Mouse (Mus musculus) R1 (cell line): ENCODE results near the gene Hes3.
A peak's percentile ranks its signal among the peaks of the same experiment; 100 is the strongest.

Experiments used
- DNase-seq: peaks from one replicate; pipeline ENCODE4 v3.0.0-alpha.2; 2018; ENCODE audit warnings: low read depth, low spot score

The Hes3 gene

DNA sequence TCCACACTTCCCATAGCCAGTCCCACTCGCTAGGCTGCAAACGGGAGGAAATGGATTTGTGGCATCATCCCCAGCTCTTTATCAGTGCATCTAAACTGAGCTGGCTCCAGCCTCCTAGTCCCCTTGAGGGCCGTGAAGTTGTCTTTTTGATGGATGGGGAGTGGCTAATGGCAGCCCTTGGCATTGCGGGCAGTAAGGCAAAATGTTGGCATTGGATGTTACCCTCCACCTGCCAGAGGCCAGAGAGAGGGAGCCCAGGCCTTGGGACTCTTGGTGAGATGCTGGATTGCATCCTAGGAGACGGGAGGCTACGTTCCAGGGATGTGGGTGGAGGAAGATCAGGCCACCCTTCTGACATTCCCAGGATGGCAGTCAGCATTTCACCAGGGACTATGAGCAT is 14.5 kb upstream of the Hes3 start:
- DNase-seq: no peak

DNA sequence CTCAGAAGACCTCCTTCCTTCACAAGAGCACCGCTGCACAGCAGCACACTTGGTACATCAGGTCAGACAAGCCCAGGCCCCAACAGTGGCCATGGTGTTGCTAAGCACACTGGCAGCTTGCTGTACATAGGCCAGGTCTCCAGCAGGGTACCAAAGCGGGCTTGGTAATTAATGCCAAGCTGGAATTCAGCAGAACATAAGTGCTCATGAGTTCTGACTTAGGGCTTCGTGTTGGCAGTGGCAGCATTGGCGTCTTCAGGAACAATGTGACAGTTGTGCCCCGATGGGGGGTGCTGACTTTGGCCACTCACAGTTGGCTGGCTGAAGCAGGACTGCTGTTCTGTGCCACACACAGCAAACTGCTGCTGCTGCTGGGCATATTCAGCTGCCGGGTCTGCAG is 13.2 kb upstream of the Hes3 start:
- no peak for DNase-seq

DNA sequence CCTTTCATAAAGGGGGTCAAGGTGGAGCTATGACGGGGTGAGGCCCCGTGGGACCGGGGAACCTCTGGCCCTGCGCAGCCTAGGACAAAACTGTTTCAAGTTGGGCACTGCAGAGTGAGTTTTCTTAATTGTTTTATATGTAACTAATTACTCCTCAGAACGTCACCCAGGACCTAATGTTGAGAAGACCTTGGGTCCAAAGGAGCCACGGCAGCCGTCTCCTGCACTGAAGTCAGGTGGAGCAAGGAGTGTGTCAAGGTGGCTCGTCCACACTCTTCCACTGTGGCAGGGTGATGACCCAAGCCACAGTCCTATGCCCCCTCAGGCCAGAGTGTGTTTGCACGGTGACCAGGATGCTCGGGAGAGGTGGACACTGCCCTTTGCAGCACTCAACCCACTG is 11.7 kb upstream of the Hes3 start:
- DNase-seq: no peak

DNA sequence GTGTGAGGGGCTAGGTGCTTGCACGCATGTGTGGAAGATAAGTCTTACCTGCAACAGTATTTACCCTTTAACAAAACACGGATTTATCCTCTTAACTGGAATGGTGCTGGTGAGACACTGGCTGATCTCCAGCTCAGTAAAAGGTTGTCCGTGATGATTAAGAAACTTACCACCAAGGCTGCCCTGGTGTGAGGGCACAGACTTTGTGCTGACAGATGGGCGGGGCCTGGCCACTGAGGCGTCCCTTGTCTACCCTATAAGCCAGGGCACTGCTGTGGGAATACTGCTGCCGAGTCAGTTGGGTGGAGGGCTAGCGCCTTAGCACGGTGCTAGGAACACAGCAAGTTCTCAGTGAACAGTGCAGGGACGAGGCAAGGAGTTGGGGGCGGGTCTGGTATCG is 10.6 kb upstream of the Hes3 start:
- no peak for DNase-seq

DNA sequence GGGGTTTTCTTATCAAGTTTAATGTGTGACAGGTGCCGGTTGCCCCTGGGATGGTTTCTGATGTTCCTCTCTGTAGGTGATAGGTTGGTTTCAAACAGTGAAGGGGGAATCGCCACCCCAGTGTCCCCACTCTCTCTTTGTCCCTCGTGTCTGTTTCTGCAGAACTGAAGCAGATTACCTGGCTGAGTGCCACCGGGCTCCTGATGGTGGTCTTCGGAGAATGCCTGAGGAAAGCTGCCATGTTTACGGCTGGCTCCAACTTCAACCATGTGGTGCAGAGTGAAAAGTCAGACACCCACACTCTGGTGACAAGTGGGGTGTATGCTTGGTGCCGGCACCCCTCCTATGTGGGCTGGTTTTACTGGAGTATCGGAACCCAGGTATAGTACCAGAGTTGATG is 8.9 kb upstream of the Hes3 start:
- DNase-seq: no peak

DNA sequence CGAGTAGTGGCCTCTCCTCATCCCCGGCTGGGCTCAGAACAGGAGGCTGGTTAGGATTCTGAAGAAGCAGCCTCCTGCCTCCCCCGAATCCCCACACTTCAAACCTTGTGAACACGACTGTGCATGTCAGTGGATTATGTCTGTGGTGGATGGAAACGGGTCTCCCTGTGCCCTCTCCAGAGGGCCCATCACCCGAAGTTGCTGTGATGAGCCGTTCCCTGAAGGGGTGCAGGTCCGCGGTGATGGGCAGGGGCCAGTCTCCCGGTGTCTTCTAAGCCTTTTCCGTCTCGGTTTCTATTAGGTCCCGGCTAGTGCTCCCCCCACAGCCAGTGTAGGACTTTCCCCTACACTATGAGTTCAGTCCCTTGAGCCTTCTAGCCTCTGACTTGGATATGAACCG is 7.4 kb upstream of the Hes3 start:
- DNase-seq: no peak

DNA sequence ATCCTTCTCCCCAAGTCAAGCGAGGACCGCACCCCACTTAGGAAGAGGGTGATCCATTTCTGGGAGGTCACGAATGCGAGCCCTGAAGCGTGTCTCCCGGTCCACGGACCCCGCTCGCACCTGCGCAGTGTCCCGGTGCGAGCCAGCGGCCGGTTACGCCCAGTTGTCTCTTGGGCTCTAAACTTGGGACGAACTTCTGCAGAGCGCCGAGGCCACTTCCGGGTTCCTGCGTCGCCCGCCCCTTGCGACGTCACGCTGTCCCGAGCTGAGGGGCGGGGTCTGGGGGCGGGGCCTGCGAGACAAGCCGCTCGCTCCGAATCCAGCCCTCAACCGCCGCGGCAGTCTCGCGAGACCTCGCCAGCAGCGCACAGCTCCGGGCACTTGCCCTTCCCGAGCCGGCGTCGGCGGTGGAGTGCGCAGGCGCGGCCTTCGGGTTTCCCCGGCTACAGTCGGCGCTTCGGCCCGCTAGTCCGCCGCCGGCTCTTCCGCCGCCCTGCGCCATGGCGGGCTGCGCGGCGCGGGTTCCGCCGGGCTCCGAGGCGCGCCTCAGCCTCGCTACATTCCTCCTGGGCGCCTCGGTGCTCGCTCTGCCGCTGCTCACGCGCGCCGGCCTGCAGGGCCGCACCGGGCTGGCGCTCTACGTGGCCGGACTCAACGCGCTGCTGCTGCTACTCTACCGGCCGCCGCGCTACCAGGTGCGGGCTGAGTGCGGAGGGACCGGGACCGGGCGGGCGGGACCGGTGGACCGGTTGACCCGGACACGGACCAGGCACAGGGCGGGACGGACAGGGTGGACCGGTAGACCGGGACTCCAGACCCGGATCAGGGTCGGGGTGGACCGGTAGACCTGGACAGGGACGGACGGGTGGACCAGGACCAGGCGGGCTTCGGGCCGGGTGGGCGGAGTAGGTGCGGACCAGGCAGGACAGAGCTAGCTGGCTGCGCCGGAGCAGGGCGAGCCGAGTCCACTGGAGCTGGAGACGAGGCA is 5.7 kb upstream of the Hes3 start, which contains the start of gene Icmt:
TSS of gene Icmt (plus strand) at position 354 of the 988 bp plus-strand sequence.
- peak; percentile 98 for DNase-seq

DNA sequence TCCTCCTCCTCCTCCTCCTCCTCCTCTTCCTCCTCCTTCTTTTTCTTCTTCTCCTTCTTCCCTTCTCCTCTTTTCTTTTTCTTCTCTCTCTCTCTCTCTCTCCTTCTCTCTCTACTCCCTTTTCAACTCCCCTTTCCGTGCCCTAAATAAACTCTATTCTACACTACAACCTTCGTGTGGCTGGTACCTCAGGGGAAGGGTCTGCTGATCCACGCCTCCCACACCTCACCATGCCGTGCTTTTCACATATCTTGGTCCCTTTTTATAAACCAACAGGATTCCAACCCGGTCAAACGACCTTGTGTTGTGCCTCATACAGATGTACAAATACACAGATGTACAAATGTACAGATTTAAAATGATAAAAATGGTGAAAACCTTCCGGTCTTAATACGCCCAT is 4.9 kb upstream of the Hes3 start:
- no peak for DNase-seq

DNA sequence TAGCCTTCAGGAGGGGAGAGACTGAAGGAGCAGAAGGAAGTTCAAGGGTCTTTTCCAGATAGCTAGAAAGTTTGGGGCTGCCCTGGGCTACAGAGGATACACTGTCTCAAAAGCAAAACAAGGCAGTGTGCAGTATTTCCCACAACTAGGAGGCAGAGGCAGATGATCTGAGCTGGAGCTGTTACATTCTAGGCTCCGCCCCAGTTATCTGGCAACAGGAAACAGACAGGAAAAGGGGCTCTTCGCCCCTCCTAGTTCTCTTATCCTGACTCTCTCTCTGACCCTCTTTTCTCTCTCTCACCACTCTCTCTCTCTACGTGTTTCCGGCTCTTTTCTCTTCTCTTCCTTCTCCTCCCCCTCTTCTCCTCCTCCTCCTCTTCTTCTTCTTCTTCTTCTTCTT is 4.5 kb upstream of the Hes3 start:
- peak; percentile 52 for DNase-seq

DNA sequence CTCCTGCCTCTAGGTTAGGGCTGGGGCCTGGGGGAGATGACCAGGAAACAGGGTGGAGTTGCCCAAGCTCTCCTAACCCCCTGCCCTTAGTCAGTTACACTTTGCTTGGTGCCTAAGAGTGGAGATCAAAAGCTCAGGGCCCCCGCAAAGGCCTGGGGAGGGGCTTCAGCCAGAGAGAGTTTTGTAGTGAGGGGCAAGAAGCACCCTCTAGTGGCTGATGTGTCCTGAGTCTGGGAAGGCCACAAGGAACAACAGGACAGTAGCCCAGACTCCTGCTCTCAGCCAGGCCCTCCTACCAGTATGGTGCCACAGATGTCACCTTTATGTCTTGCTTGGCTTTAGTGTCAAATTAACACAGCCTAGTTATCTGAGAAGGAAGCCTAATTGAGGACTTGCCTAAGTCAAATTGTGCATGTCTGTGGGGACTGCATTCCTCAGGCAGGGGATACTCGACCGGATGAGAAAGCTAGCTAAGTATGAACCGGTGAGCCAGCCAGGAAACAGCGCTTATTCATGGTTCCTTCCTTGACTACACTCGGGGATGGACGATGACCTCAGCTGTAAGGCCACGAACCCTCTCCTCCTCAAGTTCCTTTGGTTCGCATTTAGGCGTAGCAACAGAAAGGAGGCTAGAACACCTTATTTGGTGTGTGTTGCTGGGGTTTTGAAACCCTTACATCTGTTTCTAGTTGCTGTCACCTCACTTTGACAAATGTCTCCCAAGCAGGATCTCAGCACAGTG is 2.9 kb upstream of the Hes3 start:
- DNase-seq: peak; percentile 50

DNA sequence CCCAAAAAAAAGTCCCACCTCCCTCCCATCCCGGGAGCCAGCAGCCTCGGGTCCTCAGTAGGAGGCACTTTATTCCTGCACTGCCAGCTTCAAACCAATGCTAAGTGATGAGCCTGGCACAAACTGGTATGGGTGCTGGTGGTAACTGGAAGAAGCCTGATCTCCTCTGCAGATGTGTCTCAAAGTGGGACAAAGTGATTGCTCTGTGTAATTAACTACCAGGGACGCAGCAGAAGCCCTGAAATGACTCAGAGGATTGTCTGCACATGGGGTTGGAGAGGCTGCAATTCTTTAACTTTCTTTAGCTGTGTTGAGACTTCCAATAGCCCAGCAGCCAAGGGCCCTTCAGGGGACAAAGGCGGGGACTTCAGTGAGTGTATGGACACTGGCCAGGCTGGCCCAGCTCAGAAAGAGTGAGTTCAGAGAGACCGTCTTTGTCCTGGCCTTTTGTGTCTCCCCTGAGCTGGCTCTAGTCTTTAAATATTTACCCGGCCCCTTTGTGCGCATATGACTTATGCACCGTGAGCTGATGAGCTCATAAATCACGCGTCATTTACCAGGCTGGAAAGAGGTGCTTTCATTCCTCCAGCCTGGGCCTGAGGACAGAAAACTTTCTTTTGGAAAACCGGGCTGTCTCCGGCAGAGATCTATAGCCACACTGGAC is 772 bp upstream of the Hes3 start:
- DNase-seq: no peak

DNA sequence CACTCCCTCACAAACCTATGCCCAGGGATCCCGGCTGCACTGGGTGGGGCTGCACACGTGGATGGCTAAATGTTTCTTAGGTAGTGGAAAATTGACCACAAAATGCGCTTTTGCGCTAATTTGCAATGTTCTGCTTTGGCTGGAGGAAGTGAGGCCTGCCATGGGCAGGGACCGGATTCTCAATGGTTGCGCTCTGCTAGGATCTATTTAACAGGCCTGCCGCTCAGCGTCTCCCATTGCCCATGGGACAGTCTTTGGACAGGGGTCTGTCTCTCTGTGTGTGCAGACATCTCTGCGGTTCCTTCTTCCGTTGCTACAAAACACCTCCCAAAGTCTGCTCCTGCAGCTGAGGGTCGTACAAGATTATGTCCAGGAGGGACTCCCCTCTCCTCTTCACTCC is 471 bp downstream of the Hes3 start:
- DNase-seq: no peak

DNA sequence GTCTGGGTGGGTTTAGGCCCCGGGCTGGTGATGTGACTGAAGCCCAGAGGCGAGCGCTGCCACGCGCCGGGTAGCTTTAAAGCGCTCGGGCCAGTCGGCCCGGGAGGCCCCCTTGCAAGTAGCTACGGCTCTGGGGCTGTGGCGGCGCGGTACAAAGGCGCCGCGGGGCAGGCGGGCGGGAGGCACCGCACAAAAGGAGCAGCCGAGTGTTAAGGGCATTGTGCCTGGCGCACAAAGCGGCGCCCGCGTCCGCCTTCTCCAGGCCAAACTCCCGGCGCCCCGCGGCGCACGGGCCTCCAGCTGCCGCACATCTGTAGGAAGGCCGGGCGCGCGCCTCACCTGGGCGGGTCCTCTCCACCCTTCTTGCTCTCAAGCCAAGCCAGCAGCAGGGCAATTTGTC is 1.1 kb downstream of the Hes3 start:
- peak; percentile 90 for DNase-seq

DNA sequence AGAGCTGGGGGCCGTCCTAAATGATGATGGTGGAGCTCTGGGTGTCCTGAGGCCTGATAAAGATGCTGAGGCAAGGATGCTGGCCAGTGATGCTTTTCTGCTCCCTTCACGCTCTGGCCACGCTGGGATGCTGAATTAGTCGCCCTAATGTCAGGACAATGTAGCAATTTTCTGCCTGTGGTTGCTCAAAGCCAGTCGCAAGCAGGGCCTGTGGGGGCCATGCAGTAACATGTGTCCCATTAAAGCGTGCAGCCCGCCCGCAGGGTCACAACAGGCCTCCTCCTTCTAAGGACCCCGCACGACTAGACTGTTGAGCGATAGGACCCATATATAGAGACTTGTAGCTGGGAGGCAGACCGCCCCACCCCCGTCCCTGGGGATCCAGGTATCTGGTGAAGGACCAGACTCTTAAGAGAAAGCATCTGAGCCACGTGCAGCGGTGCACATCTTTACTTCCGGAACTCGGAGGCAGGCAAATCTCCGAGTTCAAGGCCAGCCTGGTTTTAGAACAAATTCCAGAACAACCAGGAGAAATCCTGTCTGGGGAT is 3.0 kb downstream of the Hes3 start:
- no peak for DNase-seq

DNA sequence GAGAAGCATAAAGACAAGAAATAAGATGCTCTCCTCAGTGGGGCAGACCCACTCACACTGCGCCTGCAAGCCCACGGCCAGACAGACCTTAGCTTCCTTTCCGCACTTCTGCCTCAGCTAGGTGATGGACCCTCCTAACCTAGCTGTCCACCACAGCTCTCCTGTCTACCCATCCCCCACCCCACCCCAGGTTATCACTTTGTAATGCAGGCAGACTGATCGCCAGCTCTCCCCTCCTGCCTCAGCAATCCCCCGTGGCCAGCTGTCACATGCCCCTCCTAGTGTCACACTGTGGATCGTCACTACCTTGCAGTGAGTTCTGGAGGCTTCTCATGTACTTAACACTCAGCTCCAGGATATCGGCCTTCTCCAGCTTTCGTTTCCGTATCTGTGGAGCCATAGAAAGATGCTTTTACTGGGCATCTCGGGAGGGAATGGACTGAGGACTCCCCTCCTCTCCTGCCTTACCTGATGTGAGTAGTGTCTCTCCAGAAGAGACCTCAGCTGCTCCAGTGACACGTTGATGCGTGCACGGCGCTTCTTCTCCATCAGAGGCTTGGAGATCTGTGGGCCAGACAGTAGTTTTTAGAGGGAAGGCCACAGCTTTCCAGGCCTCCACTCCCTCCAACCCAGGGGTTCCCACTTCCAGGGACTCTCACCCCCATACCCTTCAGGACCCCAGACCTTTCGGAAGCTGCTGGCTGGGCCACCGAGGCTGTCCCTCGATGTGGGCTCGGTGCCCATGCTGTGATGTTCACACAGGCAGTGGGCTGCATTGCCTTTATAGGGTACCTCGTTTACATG is 3.9 kb downstream of the Hes3 start:
- DNase-seq: no peak

DNA sequence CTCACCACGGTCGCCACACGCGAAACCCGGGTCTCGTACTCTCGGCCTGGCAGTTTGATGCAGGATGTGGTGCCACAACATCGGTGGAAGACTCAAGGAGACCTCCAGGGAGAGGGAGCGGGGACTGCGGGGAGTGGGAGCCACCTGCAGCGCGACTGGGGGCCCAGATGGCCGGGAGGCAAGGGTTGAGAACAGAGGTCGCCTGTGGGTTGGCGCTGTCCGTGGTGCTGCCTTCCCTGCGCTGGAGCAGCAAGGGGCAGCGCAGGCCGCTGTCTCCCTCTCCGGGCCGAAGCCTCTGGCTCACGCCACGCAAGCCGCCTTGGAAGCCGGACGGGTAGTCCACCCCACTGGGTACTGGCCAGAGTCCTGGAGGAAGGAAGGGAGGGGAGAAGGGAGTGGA is 4.6 kb downstream of the Hes3 start:
- DNase-seq: peak; percentile 71

DNA sequence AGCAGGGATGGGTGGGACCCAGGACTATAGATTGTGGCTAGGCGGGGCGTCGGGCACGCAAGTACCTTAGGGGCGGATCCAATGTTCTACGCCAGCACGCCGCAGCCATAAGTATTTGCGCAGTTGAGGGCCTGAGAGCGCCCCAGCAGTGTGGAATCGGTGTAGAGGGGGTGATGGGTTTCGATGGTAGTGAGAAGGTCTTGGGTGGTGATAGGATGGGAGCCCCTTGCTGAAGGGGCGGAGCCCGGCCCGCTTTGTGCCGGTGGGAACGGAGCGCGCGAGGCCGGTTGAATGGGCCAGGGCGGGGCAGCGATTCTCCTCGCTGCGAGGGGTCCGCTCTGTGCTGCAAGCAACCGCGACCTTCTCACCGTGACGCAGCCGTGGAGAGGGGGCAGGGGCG is 5.3 kb downstream of the Hes3 start:
- peak; percentile 84 for DNase-seq

DNA sequence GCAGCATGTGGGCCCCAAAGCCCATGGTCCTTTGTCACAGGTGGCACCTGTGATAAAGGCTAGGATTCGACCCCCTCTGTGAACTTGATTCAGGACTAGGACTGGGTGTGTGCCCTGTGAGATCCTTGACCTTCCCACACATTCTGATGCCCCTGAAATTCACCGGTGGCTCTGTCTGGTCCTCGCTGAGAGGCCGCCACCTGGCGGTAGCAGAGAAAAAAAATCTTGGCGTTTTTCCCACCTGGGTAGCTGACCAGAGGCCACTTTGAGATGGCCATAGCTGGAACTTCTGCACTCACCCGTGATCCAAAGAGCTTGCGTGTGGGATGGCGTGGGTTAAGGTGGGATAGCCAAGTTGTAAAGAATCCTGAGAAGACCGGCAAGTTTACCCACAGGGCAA is 6.0 kb downstream of the Hes3 start:
- DNase-seq: peak; percentile 72

DNA sequence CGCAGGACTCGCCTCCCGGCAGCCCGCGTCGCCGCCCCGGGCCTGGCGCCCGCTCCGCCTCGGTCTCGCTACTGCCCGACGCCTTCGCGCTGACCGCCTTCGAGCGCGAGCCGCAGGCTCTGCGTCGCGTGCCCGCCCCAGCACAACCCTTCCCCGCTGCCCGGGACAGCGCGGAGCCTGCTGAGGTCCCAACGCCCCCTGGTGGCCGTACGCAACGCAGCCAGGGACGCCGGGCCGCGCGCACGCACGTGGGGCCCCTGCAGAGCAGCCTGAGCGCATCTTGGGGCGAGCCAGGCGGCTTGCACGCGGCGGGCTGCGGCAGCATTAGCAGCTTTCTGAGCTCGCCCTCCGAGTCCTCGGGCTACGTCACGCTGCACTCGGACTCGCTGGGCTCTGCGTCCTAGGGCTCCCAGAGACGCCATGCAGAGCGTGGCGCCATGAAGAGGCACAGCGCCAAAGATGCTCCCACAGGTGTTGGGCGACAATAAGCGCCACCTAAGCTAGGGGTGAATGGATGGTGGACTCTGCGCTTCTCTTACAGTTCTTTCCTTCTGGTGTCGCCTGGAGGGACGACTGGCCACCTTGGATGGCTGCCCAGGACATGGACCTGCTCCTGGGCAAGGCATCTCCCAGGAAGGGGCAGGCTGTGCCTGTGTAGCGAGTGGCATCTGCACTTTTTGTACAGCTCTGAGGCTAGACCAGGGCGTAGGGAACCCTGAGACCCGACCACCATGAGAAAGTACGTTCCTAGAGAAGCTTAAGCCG is 8.1 kb downstream of the Hes3 start:
- peak; percentile 81 for DNase-seq

DNA sequence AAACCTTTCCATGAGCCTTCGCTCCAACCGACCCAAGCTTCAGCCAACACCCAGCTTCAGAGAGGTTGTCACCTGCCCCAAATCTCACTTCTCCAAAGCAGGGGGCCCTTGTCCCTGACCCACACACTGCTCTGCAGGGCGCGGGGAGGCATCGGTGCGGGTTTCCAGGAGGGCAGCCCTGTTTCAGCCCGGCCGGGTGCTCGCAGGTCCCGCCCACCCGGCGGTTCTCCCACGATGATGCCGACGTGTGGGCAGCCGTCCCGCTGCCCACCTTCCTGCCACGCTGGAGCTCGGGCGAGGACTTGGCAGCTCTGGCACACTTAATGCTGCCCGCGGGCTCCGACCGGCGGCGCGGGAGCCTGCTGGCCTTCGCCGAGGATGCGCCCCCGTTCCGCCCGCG is 8.7 kb downstream of the Hes3 start:
- DNase-seq: no peak
